Mouse (Mus musculus): Measurements from ENCODE around the gene Dnase2a. TPM values are rescaled to one million over a fixed set of nuclear protein-coding genes. Genes with fewer than 3 reads are reported as not detected.
"Not testable (repeated sequence)": the region's sequence is repeated elsewhere in the genome, so short reads cannot be mapped to it uniquely, and the experiment has no call there.

Dnase2a gene
- polyA plus RNA-seq, 1 experiment from 2014 or later, result 3.8 TPM

DNA sequence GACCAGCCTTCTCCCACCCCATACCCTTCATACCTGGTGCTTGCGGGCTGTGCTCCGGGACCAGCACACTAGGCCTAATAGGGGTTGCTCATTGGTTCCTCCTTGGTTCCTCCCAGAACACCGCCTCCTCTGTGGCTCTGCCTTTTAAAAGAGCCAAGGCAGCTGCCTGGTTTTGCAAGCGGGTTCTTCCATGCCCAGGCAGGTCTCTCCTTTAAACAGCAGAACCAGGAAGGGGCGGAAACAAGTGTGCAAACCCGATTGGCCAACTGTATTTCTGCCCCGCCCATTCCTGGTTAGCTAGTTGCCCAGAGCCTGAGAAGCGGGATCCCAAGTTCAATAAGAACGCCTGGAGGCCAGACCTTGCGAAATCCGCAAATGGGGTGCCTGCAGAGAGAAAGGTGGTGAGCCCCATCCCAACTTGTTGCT is 14.6 kb upstream of the Dnase2a start, which contains the start of gene Gcdh:
Gcdh (minus strand) TSS at position 213 of the 426 bp plus-strand sequence.
- H3K27ac ChIP-seq, result peak within 1 kb of the TSS; percentile 86
- peaks cover 11% of the 10 kb centered on the region for H3K4me1 ChIP-seq
- DNase-seq (ENCODE audit: low spot score), result peak; percentile 99
- WGBS, result 0% methylated on average over 11 of the region's 11 CpGs
- H3K4me3 ChIP-seq, result peak within 1 kb of the TSS; percentile 85
- H3K9me3 ChIP-seq, result no peaks in the 10 kb centered on the region
- peaks cover 22% of the 10 kb centered on the region for H3K36me3 ChIP-seq
- H3K27me3 ChIP-seq (ENCODE audit: insufficient read depth, poor library complexity, severe bottlenecking), result no peaks in the 10 kb centered on the region

DNA sequence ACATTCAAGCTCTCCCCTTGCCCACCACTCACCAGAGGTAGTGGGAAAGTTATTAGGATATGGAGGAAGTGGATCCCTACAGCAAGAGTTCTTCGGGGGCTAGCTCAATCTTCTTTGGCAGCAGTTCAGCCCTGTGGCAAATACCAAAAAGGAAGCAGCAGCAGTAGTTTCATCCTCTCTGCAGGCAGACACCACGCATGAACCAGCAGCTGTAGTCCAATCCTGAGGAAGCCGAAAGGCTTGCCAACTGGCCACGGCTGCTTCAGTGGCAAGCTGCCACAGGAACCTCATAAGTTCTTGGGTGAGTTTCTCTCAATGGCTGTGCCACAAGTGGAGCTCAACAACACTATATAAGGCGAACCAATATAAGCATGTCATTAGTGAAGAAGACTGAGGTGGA is 12.4 kb upstream of the Dnase2a start:
- WGBS, result 82% methylated on average over 5 of the region's 5 CpGs
- Histone ChIP-seq H3K4me1 (peaks cover 11% of the 10 kb centered on the region), H3K27ac (no peak overlapping the region), H3K36me3 (peaks cover 7% of the 10 kb centered on the region), H3K4me3 (no peak overlapping the region), H3K27me3 (ENCODE audit: insufficient read depth, poor library complexity, severe bottlenecking) (peaks cover 11% of the 10 kb centered on the region; the same call in 1 of the 2 replicates), H3K9me3 (no peaks in the 10 kb centered on the region)
- no peak for DNase-seq (ENCODE audit: low spot score)

DNA sequence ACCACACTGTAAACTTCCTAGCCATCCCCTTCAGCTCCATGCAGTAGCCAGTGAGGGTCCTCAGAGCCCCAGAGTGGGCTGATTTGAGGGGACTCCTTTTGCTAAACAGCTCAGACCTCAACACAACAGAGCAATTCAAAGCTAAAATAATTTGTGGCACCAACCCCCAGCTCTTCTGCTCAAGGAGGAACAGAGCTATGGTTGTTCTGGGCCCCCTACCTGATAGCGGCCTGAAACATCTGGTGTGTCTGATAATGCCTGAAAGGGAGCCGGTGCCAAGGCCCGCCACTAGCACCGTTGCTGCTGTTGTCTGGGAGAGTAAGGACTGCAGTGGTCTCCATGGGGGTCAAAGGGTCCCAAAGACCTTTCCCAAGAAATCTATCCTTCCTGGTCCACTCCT is 7.3 kb upstream of the Dnase2a start:
- peak; percentile 92 for DNase-seq (ENCODE audit: low spot score)
- WGBS, result 16% methylated on average over 4 of the region's 4 CpGs
- H3K4me3 ChIP-seq, result no peak overlapping the region

DNA sequence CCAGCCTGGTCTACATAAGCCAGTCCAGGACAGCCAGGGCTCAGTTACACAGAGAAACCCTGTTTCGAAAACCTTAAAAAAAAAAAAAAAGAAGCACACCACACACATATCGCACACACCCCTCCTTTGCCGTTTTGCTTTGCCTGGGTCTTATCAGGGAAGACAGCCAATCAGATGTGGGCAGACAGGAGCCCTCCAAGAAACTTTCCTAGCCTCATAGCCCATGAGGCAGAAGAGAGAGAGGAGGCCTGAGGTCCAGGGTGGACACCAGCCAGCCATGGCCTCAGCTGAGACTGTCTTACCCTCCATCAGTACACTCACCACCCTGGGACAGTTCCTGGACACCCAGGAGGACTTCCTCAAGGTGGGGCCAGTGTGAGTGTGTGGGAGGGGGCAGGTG is 6.6 kb upstream of the Dnase2a start, which contains the start of gene Klf1:
Klf1 (plus strand) TSS at position 177 of the 400 bp plus-strand sequence.
- 49% methylated on average over 3 of the region's 3 CpGs for WGBS
- Histone ChIP-seq H3K4me3 (peak within 1 kb of the TSS; percentile 82), H3K9me3 (no peaks in the 10 kb centered on the region), H3K36me3 (no peaks in the 10 kb centered on the region), H3K4me1 (peaks cover 11% of the 10 kb centered on the region), H3K27ac (peak within 1 kb of the TSS; percentile 91), H3K27me3 (ENCODE audit: insufficient read depth, poor library complexity, severe bottlenecking) (peaks cover 34% of the 10 kb centered on the region)
- DNase-seq (ENCODE audit: low spot score), result peak; percentile 91

More for the DNA sequence above, 7.3 kb upstream of the Dnase2a start:
- Histone ChIP-seq H3K27ac (peak overlapping the region; percentile 31; the same call in 1 of the 2 replicates), H3K27me3 (ENCODE audit: insufficient read depth, poor library complexity, severe bottlenecking) (peaks cover 34% of the 10 kb centered on the region), H3K4me1 (peaks cover 11% of the 10 kb centered on the region), H3K36me3 (no peaks in the 10 kb centered on the region), H3K9me3 (no peaks in the 10 kb centered on the region)

DNA sequence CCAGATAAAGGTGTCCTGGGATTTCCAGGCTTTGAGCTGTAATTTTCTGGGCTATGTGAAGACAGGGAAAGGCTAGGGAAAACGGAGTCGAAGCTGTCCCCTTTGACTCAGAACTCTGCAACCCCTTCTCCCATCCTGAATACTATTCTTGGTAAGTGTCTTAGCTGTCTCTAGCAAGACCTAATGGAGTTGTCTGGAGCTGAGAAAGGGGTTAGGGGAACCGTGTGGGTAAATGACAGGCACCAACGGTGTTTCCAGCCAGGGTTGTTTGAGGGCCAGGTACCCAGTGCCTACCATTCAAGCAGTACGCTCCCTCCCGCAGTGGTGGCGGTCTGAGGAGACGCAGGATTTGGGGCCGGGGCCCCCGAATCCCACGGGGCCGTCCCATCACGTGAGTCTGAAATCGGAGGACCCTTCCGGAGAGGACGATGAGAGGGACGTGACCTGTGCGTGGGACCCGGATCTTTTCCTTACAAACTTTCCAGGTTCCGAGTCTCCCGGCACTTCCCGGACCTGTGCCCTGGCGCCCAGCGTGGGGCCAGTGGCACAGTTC is 5.9 kb upstream of the Dnase2a start:
- WGBS, result 4% methylated on average over 24 of the region's 24 CpGs
- Histone ChIP-seq H3K4me3 (peak overlapping the region; percentile 82), H3K4me1 (peaks cover 11% of the 10 kb centered on the region), H3K27me3 (ENCODE audit: insufficient read depth, poor library complexity, severe bottlenecking) (peaks cover 34% of the 10 kb centered on the region), H3K36me3 (no peaks in the 10 kb centered on the region), H3K9me3 (no peaks in the 10 kb centered on the region), H3K27ac (peak overlapping the region; percentile 91)
- no peak for DNase-seq (ENCODE audit: low spot score)

DNA sequence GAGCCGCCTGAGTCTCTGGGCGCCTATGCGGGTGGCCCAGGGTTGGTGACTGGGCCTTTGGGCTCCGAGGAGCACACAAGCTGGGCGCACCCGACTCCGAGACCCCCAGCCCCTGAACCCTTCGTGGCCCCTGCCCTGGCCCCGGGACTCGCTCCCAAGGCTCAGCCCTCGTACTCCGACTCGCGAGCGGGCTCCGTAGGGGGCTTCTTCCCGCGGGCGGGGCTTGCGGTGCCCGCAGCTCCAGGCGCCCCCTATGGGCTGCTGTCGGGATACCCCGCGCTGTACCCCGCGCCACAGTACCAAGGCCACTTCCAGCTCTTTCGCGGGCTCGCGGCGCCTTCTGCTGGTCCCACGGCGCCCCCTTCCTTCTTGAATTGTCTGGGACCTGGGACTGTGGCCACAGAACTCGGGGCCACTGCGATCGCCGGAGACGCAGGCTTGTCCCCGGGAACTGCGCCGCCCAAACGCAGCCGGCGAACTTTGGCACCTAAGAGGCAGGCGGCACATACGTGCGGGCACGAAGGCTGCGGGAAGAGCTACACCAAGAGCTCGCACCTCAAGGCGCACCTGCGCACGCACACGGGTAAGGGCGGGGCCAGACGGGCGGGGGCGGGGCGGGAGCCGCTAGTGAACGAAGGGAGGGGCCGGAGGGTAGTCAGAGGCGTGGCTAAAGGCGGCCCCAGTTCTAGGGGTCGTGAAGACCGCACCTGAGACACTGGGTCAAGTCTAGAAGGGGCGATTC is 5.3 kb upstream of the Dnase2a start:
- Histone ChIP-seq H3K27me3 (ENCODE audit: insufficient read depth, poor library complexity, severe bottlenecking) (peaks cover 34% of the 10 kb centered on the region), H3K4me3 (peak overlapping the region; percentile 82), H3K36me3 (no peaks in the 10 kb centered on the region), H3K27ac (peak overlapping the region; percentile 91), H3K4me1 (peaks cover 11% of the 10 kb centered on the region), H3K9me3 (no peaks in the 10 kb centered on the region)
- under 1% methylated on average over 68 of the region's 68 CpGs for WGBS
- peak; percentile 95 for DNase-seq (ENCODE audit: low spot score)

DNA sequence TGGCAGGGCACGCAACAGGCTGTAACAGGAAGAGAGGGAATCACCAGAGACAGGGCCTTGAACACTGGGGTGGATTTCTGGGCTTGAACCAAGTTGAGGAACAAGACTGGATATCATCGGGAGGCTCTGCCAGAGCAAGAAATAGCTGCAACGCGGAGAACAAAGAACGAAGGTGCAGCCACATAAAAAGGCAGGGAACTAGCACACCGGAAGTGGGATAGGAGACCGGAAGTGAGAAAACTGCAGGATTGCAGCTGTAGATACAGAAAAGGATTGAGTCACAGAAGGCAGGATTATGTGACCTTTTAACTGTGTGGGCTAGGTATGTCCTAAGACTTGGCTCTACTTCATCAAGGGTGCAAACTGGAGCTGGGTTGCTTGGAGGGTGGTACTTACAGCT is 4.0 kb upstream of the Dnase2a start:
- Histone ChIP-seq H3K4me1 (peaks cover 20% of the 10 kb centered on the region), H3K27ac (no peak overlapping the region), H3K9me3 (no peaks in the 10 kb centered on the region), H3K4me3 (no peak overlapping the region), H3K27me3 (ENCODE audit: insufficient read depth, poor library complexity, severe bottlenecking) (peaks cover 42% of the 10 kb centered on the region), H3K36me3 (no peaks in the 10 kb centered on the region)
- 88% methylated on average over 7 of the region's 7 CpGs for WGBS
- no peak for DNase-seq (ENCODE audit: low spot score)

DNA sequence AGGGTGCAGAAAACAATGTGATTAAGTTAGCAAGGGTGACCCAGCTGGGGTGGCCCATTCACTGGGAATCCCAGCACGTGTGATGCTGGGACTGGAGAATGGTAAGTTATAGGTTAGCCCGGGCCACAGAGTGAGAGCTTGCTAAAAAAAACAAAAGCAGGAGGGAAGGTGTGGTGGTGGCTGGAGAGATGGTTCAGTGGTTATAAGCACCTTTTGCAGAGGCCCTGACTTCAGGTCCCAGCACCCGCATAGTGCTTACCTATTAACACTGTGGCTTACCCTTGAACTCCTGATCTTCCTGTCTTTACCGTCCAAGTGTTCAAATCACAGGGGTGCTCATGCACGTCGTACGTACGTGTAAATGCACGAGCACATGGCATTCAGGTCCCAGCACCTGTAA is 1.3 kb upstream of the Dnase2a start:
- Histone ChIP-seq H3K27me3 (ENCODE audit: insufficient read depth, poor library complexity, severe bottlenecking) (peaks cover 47% of the 10 kb centered on the region), H3K36me3 (no peaks in the 10 kb centered on the region), H3K9me3 (no peaks in the 10 kb centered on the region), H3K4me1 (peaks cover 20% of the 10 kb centered on the region), H3K27ac (no peak overlapping the region), H3K4me3 (no peak overlapping the region)
- DNase-seq (ENCODE audit: low spot score), result no peak
- 90% methylated on average over 9 of the region's 9 CpGs for WGBS

DNA sequence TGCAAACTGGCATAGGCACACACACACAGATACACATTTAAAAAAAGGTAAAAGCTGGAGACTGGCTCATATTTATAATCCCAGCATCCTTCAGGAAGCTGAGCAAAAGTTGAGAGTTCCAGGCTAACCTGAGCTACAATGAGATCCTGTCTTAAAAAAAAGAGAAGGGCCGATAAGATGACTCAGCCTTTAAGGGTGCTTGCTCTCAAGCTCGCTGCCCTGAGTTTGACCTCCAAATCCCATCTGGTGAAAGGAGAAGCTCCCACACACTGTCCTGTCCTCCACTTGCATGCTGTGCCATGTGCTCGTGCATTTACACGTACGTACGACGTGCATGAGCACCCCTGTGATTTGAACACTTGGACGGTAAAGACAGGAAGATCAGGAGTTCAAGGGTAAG is 867 bp upstream of the Dnase2a start:
- DNase-seq (ENCODE audit: low spot score), result no peak
- no peak overlapping the region for H3K27ac ChIP-seq
- H3K36me3 ChIP-seq, result no peaks in the 10 kb centered on the region
- WGBS, result 76% methylated on average over 8 of the region's 8 CpGs
- H3K4me1 ChIP-seq, result peaks cover 22% of the 10 kb centered on the region
- no peaks in the 10 kb centered on the region for H3K9me3 ChIP-seq
- no peak overlapping the region for H3K4me3 ChIP-seq
- H3K27me3 ChIP-seq (ENCODE audit: insufficient read depth, poor library complexity, severe bottlenecking), result peaks cover 50% of the 10 kb centered on the region

DNA sequence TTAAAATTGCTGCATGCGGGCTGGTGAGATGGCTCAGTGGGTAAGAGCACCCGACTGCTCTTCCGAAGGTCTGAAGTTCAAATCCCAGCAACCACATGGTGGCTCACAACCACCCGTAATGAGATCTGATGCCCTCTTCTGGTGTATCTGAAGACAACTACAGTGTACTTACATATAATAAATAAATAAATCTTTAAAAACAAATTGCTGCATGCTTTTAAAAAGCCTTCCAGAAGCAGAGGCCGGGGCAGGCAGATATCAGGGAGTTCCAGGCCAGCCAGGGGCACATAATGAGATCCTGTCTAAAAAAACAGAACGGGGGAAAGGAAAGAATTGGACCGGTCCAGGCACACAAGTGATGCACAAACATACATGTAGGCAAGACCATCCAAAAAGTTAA is 381 bp upstream of the Dnase2a start:
- Histone ChIP-seq H3K27me3 (ENCODE audit: insufficient read depth, poor library complexity, severe bottlenecking) (peaks cover 55% of the 10 kb centered on the region), H3K4me1 (peaks cover 22% of the 10 kb centered on the region), H3K4me3 (peak overlapping the region; percentile 71)
- not testable (repeated sequence) for DNase-seq (ENCODE audit: low spot score); H3K9me3 ChIP-seq; H3K36me3 ChIP-seq; H3K27ac ChIP-seq
- 26% methylated on average over 7 of the region's 7 CpGs for WGBS

DNA sequence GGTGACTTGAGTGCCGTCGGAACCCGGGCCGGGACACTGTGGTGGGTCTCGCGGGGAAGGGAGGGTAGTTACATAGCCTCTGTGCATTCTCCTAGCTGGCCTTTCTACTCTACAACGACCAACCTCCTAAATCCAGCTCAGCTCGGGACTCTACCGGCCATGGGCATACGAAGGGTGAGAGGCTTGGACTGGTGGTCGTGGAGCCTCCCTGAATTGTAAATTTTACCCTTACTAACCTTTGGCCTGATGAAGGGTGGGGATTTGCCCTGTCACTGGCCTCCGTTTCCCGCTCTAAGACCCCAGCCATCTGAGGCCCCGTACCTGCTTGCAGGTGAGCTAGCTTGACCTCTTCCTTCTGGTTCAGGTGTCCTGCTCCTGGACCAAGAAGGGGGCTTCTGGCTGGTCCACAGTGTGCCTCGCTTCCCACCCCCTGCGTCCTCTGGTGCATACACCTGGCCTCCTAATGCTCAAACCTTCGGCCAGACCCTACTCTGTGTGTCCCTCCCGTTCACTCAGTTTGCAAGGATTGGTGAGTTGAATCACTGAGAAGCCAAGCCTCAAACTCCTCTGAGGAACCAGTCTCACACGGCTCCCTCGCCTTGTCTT is 905 bp downstream of the Dnase2a start:
- WGBS, result 42% methylated on average over 20 of the region's 20 CpGs
- no peaks in the 10 kb centered on the region for H3K36me3 ChIP-seq
- peak overlapping the region; percentile 76; the same call in 1 of the 2 replicates for H3K27ac ChIP-seq

DNA sequence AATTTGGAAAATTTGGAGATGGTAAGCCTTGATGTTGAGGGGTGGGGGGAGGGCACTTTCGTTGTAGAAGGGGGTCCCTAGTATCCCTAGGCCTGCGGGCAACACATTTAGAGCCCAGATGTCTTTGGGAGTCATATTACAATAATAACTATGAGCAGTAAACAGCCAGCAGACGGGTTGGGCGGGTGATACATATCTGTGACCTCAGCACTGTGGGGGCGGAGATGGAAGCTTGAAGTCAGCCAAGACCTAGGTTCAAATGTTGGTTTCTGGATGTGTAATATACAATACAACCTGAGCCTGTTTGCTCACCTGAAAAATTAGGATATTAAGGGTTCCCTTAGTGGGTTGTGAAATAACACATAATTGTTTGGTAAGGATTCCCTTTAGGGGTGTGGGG is 1.6 kb downstream of the Dnase2a start:
- Histone ChIP-seq H3K9me3 (no peaks in the 10 kb centered on the region), H3K36me3 (no peaks in the 10 kb centered on the region), H3K4me1 (peaks cover 24% of the 10 kb centered on the region), H3K27ac (no peak overlapping the region), H3K27me3 (ENCODE audit: insufficient read depth, poor library complexity, severe bottlenecking) (peaks cover 66% of the 10 kb centered on the region), H3K4me3 (no peak overlapping the region)
- 72% methylated on average over 5 of the region's 5 CpGs for WGBS
- DNase-seq (ENCODE audit: low spot score), result no peak

More for the DNA sequence above, 905 bp downstream of the Dnase2a start:
- Histone ChIP-seq H3K27me3 (ENCODE audit: insufficient read depth, poor library complexity, severe bottlenecking) (peaks cover 66% of the 10 kb centered on the region), H3K4me1 (peaks cover 24% of the 10 kb centered on the region), H3K4me3 (peak overlapping the region; percentile 71), H3K9me3 (no peaks in the 10 kb centered on the region)
- DNase-seq (ENCODE audit: low spot score), result no peak

DNA sequence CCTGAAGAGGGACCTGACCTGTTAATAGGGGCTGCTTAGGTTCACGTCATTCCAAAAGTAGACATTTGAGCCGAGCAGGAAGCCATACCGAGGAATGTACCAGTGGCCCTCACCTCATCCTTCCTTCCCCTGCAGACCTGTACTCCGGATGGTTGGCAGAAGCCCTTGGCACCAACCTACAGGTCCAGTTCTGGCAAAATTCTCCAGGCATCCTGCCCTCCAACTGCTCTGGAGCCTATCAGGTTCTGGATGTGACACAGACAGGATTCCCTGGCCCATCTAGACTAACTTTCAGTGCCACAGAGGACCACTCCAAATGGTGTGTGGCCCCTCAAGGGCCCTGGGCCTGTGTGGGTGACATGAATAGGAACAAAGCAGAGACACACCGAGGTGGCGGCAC is 2.2 kb downstream of the Dnase2a start:
- H3K27ac ChIP-seq, result no peak overlapping the region
- WGBS, result 84% methylated on average over 6 of the region's 6 CpGs
- H3K4me1 ChIP-seq, result peaks cover 24% of the 10 kb centered on the region
- peaks cover 70% of the 10 kb centered on the region for H3K27me3 ChIP-seq (ENCODE audit: insufficient read depth, poor library complexity, severe bottlenecking)
- H3K36me3 ChIP-seq, result no peaks in the 10 kb centered on the region
- no peak for DNase-seq (ENCODE audit: low spot score)
- no peak overlapping the region for H3K4me3 ChIP-seq
- H3K9me3 ChIP-seq, result no peaks in the 10 kb centered on the region

Data from heart, embryonic 10.5 days (tissue).